Mouse (Mus musculus) heart, postnatal 0 days (tissue): ENCODE results near the gene Akt3.

Source experiments
- CTCF ChIP-seq: IDR thresholded peaks from 2 replicates; pipeline ENCODE4 v1.5.1; 2016; ENCODE audit warnings: antibody characterized with exemption, control low read depth, low read depth
- EP300 ChIP-seq: IDR thresholded peaks from 2 replicates; pipeline ENCODE4 v1.6.1; 2016; ENCODE audit warnings: antibody characterized with exemption, low read depth

DNA sequence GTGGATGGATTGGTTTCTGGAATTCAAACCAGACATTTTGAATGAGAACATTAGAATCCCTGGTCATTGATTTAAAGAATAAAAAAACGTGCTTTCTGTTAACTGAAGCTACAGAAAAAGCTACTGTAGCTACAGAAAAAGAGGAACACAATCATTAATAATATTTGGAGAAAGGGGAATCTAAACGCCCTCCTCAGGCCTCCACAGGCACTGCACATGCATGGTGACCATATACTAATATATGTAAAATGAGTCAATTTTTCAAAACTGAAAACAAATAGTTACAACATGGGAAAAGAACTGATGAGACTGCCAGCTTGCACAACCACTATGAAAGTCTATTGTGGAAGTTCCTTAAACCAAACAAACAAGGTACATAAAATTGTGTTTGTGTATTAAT, 21.3 kb downstream of the Akt3 start:
- TF ChIP-seq CTCF (no peak), EP300 (no peak)
